Mouse (Mus musculus) MEL (cell line): ENCODE data around the gene Itpr1. TPM values are rescaled to one million over a fixed set of nuclear protein-coding genes. Genes with fewer than 3 reads are reported as not detected.

Source experiments
- DNase-seq: peaks from one replicate; pipeline ENCODE4 v3.0.0; 2011; ENCODE audit warnings: low read depth, low spot score
- H3K27ac ChIP-seq: 2 replicates; pipeline ENCODE4 v1.5.1; 2012; ENCODE audit warnings: low read depth, mild to moderate bottlenecking, control low read depth, low read length, moderate library complexity; ENCODE audit not compliant: control insufficient read depth
- H3K27me3 ChIP-seq, 2 experiments: fragments of 150-350 bp in 1 of 2; sonication (generic) in 1 of 2; 2 replicates each; pipeline ENCODE4 v1.6.1; 2012; ENCODE audit warnings: low read length in 2 of 2, mild to moderate bottlenecking in 2 of 2, improper control_type of control experiment in 1 of 2, moderate library complexity in 1 of 2; ENCODE audit not compliant: insufficient read depth in 2 of 2, control insufficient read depth in 1 of 2
- H3K36me3 ChIP-seq, 2 experiments: 2 replicates each; pipeline ENCODE4 v1.6.1; 2012 to 2014; ENCODE audit warnings: low read length in 2 of 2, improper control_type of control experiment in 1 of 2, inconsistent platforms in 1 of 2, mild to moderate bottlenecking in 1 of 2; ENCODE audit not compliant: insufficient read depth in 2 of 2, control insufficient read depth in 1 of 2
- H3K4me1 ChIP-seq, 2 experiments: fragments of 150-350 bp in 1 of 2; sonication (generic) in 1 of 2; 2 replicates each; pipeline ENCODE4 v1.6.1; 2012; ENCODE audit warnings: low read length in 2 of 2, improper control_type of control experiment in 1 of 2, mild to moderate bottlenecking in 1 of 2; ENCODE audit not compliant: insufficient read depth in 2 of 2, control insufficient read depth in 1 of 2
- H3K4me3 ChIP-seq, 2 experiments: fragments of 150-350 bp in 1 of 2; sonication (generic) in 1 of 2; 2 replicates each; pipeline ENCODE4 v1.5.1; 2012; ENCODE audit warnings: low read depth in 2 of 2, low read length in 2 of 2, mild to moderate bottlenecking in 2 of 2, moderate library complexity in 2 of 2, control low read depth in 1 of 2, improper control_type of control experiment in 1 of 2; ENCODE audit not compliant: control insufficient read depth in 1 of 2, insufficient read depth in 1 of 2
- H3K79me2 ChIP-seq: 2 replicates; pipeline ENCODE4 v1.6.1; 2012; ENCODE audit warnings: mild to moderate bottlenecking, low read length, moderate library complexity; ENCODE audit not compliant: control insufficient read depth, poor library complexity, insufficient read depth
- H3K9ac ChIP-seq: 2 replicates; pipeline ENCODE4 v1.6.1; 2012; ENCODE audit warnings: low read depth, mild to moderate bottlenecking, control low read depth, low read length, moderate library complexity; ENCODE audit not compliant: control insufficient read depth, poor library complexity, severe bottlenecking
- H3K9me3 ChIP-seq: fragments of 150-350 bp; sonication (generic); replicated peaks from 2 replicates; pipeline ENCODE4 v1.6.1; 2012; ENCODE audit warnings: mild to moderate bottlenecking, low read length, improper control_type of control experiment, moderate library complexity; ENCODE audit not compliant: insufficient read depth
- EP300 ChIP-seq, 2 experiments: IDR thresholded peaks; 2 replicates each; pipeline ENCODE4 v1.6.1; 2011; ENCODE audit warnings: improper control_type of control experiment in 2 of 2, low read length in 2 of 2, low read depth in 1 of 2, mild to moderate bottlenecking in 1 of 2
- GATA1 ChIP-seq: IDR thresholded peaks from 2 replicates; pipeline ENCODE4 v1.6.1; 2011; ENCODE audit warnings: low read depth, low read length, improper control_type of control experiment
- MAX ChIP-seq: IDR thresholded peaks from 2 replicates; pipeline ENCODE4 v1.6.1; 2011; ENCODE audit warnings: low read length, improper control_type of control experiment
- MEF2A ChIP-seq: IDR thresholded peaks from 2 replicates; pipeline ENCODE4 v1.6.1; 2014; ENCODE audit warnings: low read depth, mild to moderate bottlenecking, inconsistent platforms, low read length, improper control_type of control experiment; ENCODE audit not compliant: poor library complexity, insufficient replicate concordance, severe bottlenecking; ENCODE audit errors: extremely low read depth
- MXI1 ChIP-seq: IDR thresholded peaks from 2 replicates; pipeline ENCODE4 v1.6.1; 2011; ENCODE audit warnings: mild to moderate bottlenecking, low read depth, low read length, improper control_type of control experiment
- MYB ChIP-seq: IDR thresholded peaks from 2 replicates; pipeline ENCODE4 v1.6.1; 2011; ENCODE audit warnings: mild to moderate bottlenecking, low read depth, low read length, improper control_type of control experiment
- MYC ChIP-seq: IDR thresholded peaks from 2 replicates; pipeline ENCODE4 v1.6.1; 2011; ENCODE audit warnings: low read depth, mild to moderate bottlenecking, low read length, improper control_type of control experiment, moderate library complexity
- NELFE ChIP-seq: IDR thresholded peaks from 2 replicates; pipeline ENCODE4 v1.6.1; 2011; ENCODE audit warnings: low read depth, low read length, improper control_type of control experiment
- POLR2AphosphoS2 ChIP-seq: IDR thresholded peaks from 2 replicates; pipeline ENCODE4 v1.6.1; 2011; ENCODE audit warnings: low read length, improper control_type of control experiment
- TAL1 ChIP-seq: IDR thresholded peaks from 2 replicates; pipeline ENCODE4 v1.6.1; 2012; ENCODE audit warnings: mild to moderate bottlenecking, inconsistent platforms, low read length, moderate library complexity, mixed read lengths
- TBP ChIP-seq: IDR thresholded peaks from 2 replicates; pipeline ENCODE4 v1.8.0; 2011; ENCODE audit warnings: low read depth, low read length, improper control_type of control experiment
- USF1 ChIP-seq: IDR thresholded peaks from 2 replicates; pipeline ENCODE4 v1.6.1; 2014; ENCODE audit warnings: low read depth, mild to moderate bottlenecking, inconsistent platforms, low read length, improper control_type of control experiment, moderate library complexity
- ZKSCAN1 ChIP-seq: IDR thresholded peaks from 2 replicates; pipeline ENCODE4 v1.6.1; 2012; ENCODE audit warnings: low read depth, mild to moderate bottlenecking, inconsistent platforms, low read length, improper control_type of control experiment, moderate library complexity
- ZMIZ1 ChIP-seq: IDR thresholded peaks from 2 replicates; pipeline ENCODE4 v1.6.1; 2012; ENCODE audit warnings: low read depth, mild to moderate bottlenecking, inconsistent platforms, low read length, improper control_type of control experiment, moderate library complexity
- polyA plus RNA-seq, 2 experiments: library from polyadenylated mRNA; stranded (reverse) in 1 of 2; unstranded in 1 of 2; fragments of >175 nt in 1 of 2; fragments of >200 nt in 1 of 2; gene quantifications; 2 replicates each; pipeline versions ENCODE4 v1.2.1 to v1.2.4; 2012; ENCODE audit warnings: low replicate concordance in 2 of 2, low read depth in 1 of 2; ENCODE audit not compliant: insufficient read length in 2 of 2, insufficient read depth in 1 of 2, missing spikeins in 1 of 2
- total RNA-seq: library from RNA; depleted of rRNA; stranded (reverse); fragments of 300-350 nt; gene quantifications from 2 replicates; pipeline ENCODE4 v1.2.3, GENCODE M21; 2012

Gene Itpr1
- total and polyA plus RNA-seq, 3 experiments = 15.6 to 19.0 TPM; not detected in 1

DNA sequence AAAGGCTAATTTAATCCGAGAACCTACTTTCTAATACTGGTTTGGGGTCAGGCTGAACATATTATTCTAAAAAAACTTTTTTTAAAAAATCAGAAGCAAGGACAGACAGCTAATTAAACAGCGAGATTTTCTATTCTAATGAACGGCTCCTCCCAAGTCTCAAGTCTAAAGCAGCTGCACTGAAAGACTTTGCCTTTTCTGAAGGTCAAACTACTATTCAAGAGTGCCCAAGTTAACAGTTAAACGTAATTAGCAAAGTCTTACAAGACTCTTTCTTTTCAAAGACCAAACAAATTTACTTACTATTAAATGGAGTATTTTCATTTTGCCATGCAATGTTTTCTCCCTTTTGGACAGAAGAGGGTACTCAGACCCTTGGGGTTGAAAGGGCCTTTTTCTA, 6.8 kb upstream of the Itpr1 start:
- TF ChIP-seq MYB = no peak
- H3K4me1 ChIP-seq = peaks cover 0 to 9% of the 10 kb centered on the region in 2 experiments; a peak in 2 of 4 replicates
- no peak for DNase-seq

DNA sequence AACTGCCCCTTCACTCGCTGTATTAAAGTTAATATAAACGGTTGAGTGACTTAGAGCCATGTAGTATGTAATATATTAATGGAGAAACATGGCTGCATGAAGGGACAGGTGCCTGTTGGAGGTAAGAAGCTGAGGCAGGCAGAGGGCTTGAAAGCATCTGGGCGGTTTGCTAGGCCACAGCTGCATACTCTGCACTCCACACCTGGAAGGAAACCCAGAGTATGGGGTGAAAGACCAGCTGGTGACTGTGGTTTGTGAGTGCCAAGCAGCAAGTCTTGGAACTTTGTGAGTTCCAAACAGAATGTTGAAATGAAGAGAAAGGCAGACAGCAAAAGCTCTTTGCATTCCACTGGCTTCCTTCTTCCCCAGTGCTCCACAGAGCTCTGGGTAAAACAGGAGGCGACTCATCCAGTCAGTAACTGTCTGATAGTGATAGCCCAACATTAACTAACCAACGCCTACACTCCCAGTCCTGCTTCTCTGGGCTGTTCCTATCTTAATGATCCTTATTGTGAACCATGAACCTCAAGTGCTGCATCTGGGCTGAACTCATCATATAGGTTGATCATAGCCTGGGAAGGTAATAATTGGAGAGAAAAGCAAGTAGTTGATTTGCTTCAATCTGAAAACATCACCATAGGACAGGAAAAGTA, 5.9 kb upstream of the Itpr1 start:
- Histone ChIP-seq H3K9ac (no peak overlapping the region), H3K27me3 (no peaks in the 10 kb centered on the region; a peak in 1 of 4 replicates), H3K4me3 (no peak overlapping the region), H3K9me3 (no peaks in the 10 kb centered on the region), H3K4me1 (peaks cover 0 to 13% of the 10 kb centered on the region in 2 experiments; a peak in 2 of 4 replicates), H3K27ac (no peak overlapping the region), H3K79me2 (no peaks in the 10 kb centered on the region), H3K36me3 (peaks cover 0 to 13% of the 10 kb centered on the region in 2 experiments; a peak in 2 of 4 replicates)
- peak; percentile 44 to 56; a peak in 3 of 4 replicates for TF ChIP-seq EP300 (IDR thresholded peaks at IDR 0.05; ENCODE audit: low read depth in 1 of 2, low read length in 2 of 2)
- no peak for TF ChIP-seq POLR2AphosphoS2
- TF ChIP-seq GATA1 = peak; percentile 28; the same call in 1 of the 2 replicates
- no peak for TF ChIP-seq ZMIZ1
- no peak for TF ChIP-seq ZKSCAN1
- TF ChIP-seq MAX = no peak
- TF ChIP-seq NELFE = no peak
- TF ChIP-seq MXI1 = no peak
- TF ChIP-seq MYC = no peak
- TF ChIP-seq TAL1 = peak; percentile 37; the same call in 1 of the 2 replicates
- TF ChIP-seq USF1 = no peak
- no peak for TF ChIP-seq TBP
- TF ChIP-seq MEF2A = no peak
- peak; percentile 62 for DNase-seq

More for the DNA sequence above, 6.8 kb upstream of the Itpr1 start:
- no peak overlapping the region for H3K4me3 ChIP-seq
- H3K27me3 ChIP-seq = peaks cover 0 to 2% of the 10 kb centered on the region in 2 experiments; a peak in 2 of 4 replicates
- peaks cover 0 to 8% of the 10 kb centered on the region in 2 experiments; a peak in 2 of 4 replicates for H3K36me3 ChIP-seq
- H3K9me3 ChIP-seq = no peaks in the 10 kb centered on the region
- no peak overlapping the region for H3K27ac ChIP-seq
- H3K9ac ChIP-seq = no peak overlapping the region
- no peaks in the 10 kb centered on the region for H3K79me2 ChIP-seq
